Mouse (Mus musculus) myocyte (in vitro differentiated cells): ENCODE data around the gene Dpysl5. TPM values are rescaled to one million over a fixed set of nuclear protein-coding genes. Genes with fewer than 3 reads are reported as not detected.

Source experiments
- H3K27me3 ChIP-seq: one replicate; pipeline ENCODE4 v1.6.1; 2011; ENCODE audit not compliant: control insufficient read depth, insufficient read depth, insufficient read length
- H3K36me3 ChIP-seq: one replicate; pipeline ENCODE4 v1.6.1; 2011; ENCODE audit not compliant: control insufficient read depth, insufficient read depth
- H3K4me2 ChIP-seq: one replicate; pipeline ENCODE4 v1.6.1; 2011; ENCODE audit warnings: low read depth, control low read depth
- H3K4me3 ChIP-seq: one replicate; pipeline ENCODE4 v1.5.1; 2011; ENCODE audit warnings: mild to moderate bottlenecking, control low read depth, moderate library complexity
- H3K79me2 ChIP-seq: one replicate; pipeline ENCODE4 v1.6.1; 2011; ENCODE audit not compliant: control insufficient read depth, insufficient read depth
- H3ac ChIP-seq: one replicate; pipeline ENCODE4 v1.6.1; 2011; ENCODE audit not compliant: control insufficient read depth, insufficient read length
- CEBPB ChIP-seq: IDR thresholded peaks from 2 replicates; pipeline ENCODE4 v1.6.1; 2011; ENCODE audit warnings: mild to moderate bottlenecking, moderate library complexity; ENCODE audit not compliant: poor library complexity, insufficient read depth, severe bottlenecking
- E2F4 ChIP-seq: IDR thresholded peaks from one replicate; pipeline ENCODE4 v1.6.1; 2011; ENCODE audit warnings: mild to moderate bottlenecking, control low read depth, moderate library complexity; ENCODE audit not compliant: insufficient read depth
- MAX ChIP-seq: IDR thresholded peaks from one replicate; pipeline ENCODE4 v1.6.1; 2011; ENCODE audit warnings: low read depth, mild to moderate bottlenecking, control low read depth
- MYOD1 ChIP-seq, 3 experiments: IDR thresholded peaks; one replicate each; pipeline ENCODE4 v1.6.1; 2011; ENCODE audit warnings: control low read depth in 2 of 3, low read depth in 2 of 3, mild to moderate bottlenecking in 2 of 3, moderate library complexity in 1 of 3; ENCODE audit not compliant: insufficient read length in 2 of 3, control insufficient read depth in 1 of 3
- MYOG ChIP-seq, 3 experiments: IDR thresholded peaks; one replicate each; pipeline ENCODE4 v1.6.1; 2011; ENCODE audit warnings: control low read depth in 2 of 3, low read depth in 2 of 3, mild to moderate bottlenecking in 2 of 3; ENCODE audit not compliant: insufficient read length in 2 of 3, control insufficient read depth in 1 of 3, insufficient read depth in 1 of 3
- POLR2A ChIP-seq: IDR thresholded peaks from one replicate; pipeline ENCODE4 v1.6.1; 2011; ENCODE audit warnings: low read depth, mild to moderate bottlenecking, control low read depth, moderate library complexity; ENCODE audit not compliant: insufficient read length
- POLR2AphosphoS2 ChIP-seq: IDR thresholded peaks from one replicate; pipeline ENCODE4 v1.6.1; 2011; ENCODE audit warnings: low read depth, control low read depth; ENCODE audit not compliant: insufficient read length
- REST ChIP-seq: IDR thresholded peaks from one replicate; pipeline ENCODE4 v1.6.1; 2011; ENCODE audit warnings: mild to moderate bottlenecking, control low read depth, moderate library complexity; ENCODE audit not compliant: insufficient read depth, insufficient read length
- SRF ChIP-seq: IDR thresholded peaks from one replicate; pipeline ENCODE4 v1.6.1; 2011; ENCODE audit warnings: low read depth; ENCODE audit not compliant: control insufficient read depth, insufficient read length
- TCF12 ChIP-seq: IDR thresholded peaks from one replicate; pipeline ENCODE4 v1.6.1; 2011; ENCODE audit warnings: mild to moderate bottlenecking, control low read depth; ENCODE audit not compliant: poor library complexity, insufficient read depth, severe bottlenecking
- TCF3 ChIP-seq: IDR thresholded peaks from one replicate; pipeline ENCODE4 v1.6.1; 2011; ENCODE audit warnings: low read depth, control low read depth; ENCODE audit not compliant: insufficient read length
- USF1 ChIP-seq: IDR thresholded peaks from one replicate; pipeline ENCODE4 v1.6.1; 2011; ENCODE audit warnings: low read depth, mild to moderate bottlenecking, control low read depth, moderate library complexity
- polyA plus RNA-seq: library from polyadenylated mRNA; unstranded; fragments of >200 nt; fragmentation: generic; extraction: Trizol; gene quantifications from one replicate; pipeline ENCODE4 v1.2.1, GENCODE M21; 2012; ENCODE audit warnings: missing spikeins

Dpysl5 gene
- 0.01 TPM for polyA plus RNA-seq

GRCm38 (mm10) chr5:30711147-30712001, at the start of gene Dpysl5:
TSS of gene Dpysl5 (plus strand) at chr5:30711564.
- Histone ChIP-seq H3K4me2 (peak within 1 kb of the TSS; percentile 36), H3ac (no peak within 1 kb of the TSS), H3K36me3 (no peaks in the 10 kb centered on the region), H3K27me3 (peaks cover 59% of the 10 kb centered on the region), H3K4me3 (no peak within 1 kb of the TSS), H3K79me2 (no peaks in the 10 kb centered on the region)
- TF ChIP-seq MYOG (IDR thresholded peaks at IDR 0.05; ENCODE audit: control insufficient read depth in 1 of 3, insufficient read depth in 1 of 3, insufficient read length in 2 of 3, low read depth in 2 of 3) = no peak

GRCm38 (mm10) chr5:30665360-30665759, 46.0 kb upstream of the Dpysl5 start:
- Histone ChIP-seq H3K36me3 (no peaks in the 10 kb centered on the region), H3K79me2 (peaks cover 35% of the 10 kb centered on the region), H3K4me2 (no peak overlapping the region), H3ac (no peak overlapping the region), H3K4me3 (no peak overlapping the region), H3K27me3 (no peaks in the 10 kb centered on the region)
- no peak for TF ChIP-seq USF1
- no peak for TF ChIP-seq TCF3
- TF ChIP-seq SRF = no peak
- no peak for TF ChIP-seq POLR2AphosphoS2
- no peak for TF ChIP-seq REST
- TF ChIP-seq E2F4 = no peak
- TF ChIP-seq CEBPB = no peak
- TF ChIP-seq POLR2A = no peak
- TF ChIP-seq MYOD1 (IDR thresholded peaks at IDR 0.05; ENCODE audit: control insufficient read depth in 1 of 3, insufficient read length in 2 of 3, low read depth in 2 of 3) = no peak
- no peak for TF ChIP-seq MAX

GRCm38 (mm10) chr5:30665968-30666367, 45.4 kb upstream of the Dpysl5 start:
- Histone ChIP-seq H3K79me2 (peaks cover 37% of the 10 kb centered on the region), H3K4me2 (peak overlapping the region; percentile 93), H3K27me3 (no peaks in the 10 kb centered on the region), H3K4me3 (peak overlapping the region; percentile 78), H3K36me3 (no peaks in the 10 kb centered on the region), H3ac (no peak overlapping the region)
- TF ChIP-seq MAX (no peak), MYOG (IDR thresholded peaks at IDR 0.05; ENCODE audit: control insufficient read depth in 1 of 3, insufficient read depth in 1 of 3, insufficient read length in 2 of 3, low read depth in 2 of 3) (no peak)

- Histone ChIP-seq H3K36me3 (no peaks in the 10 kb centered on the region), H3K79me2 (peaks cover 40% of the 10 kb centered on the region), H3K27me3 (no peaks in the 10 kb centered on the region), H3ac (peak within 1 kb of the TSS; percentile 59), H3K4me2 (peak within 1 kb of the TSS; percentile 93), H3K4me3 (peak within 1 kb of the TSS; percentile 78)
- TF ChIP-seq POLR2A (peak; percentile 59), MAX (no peak), TCF3 (no peak), POLR2AphosphoS2 (peak; percentile 48), E2F4 (peak; percentile 90)
These were observed 44.8 kb upstream of the Dpysl5 start, which contains the start of gene Cenpa for GRCm38 (mm10) chr5:30666391-30667195. TSS of gene Cenpa (plus strand) at chr5:30666777.

GRCm38 (mm10) chr5:30667215-30667614, 44.1 kb upstream of the Dpysl5 start:
- Histone ChIP-seq H3K79me2 (peaks cover 40% of the 10 kb centered on the region), H3K36me3 (no peaks in the 10 kb centered on the region), H3K4me2 (peak overlapping the region; percentile 76), H3ac (peak overlapping the region; percentile 59), H3K4me3 (peak overlapping the region; percentile 78), H3K27me3 (no peaks in the 10 kb centered on the region)
- TF ChIP-seq POLR2A (no peak), MYOD1 (IDR thresholded peaks at IDR 0.05; ENCODE audit: control insufficient read depth in 1 of 3, insufficient read length in 2 of 3, low read depth in 2 of 3) (no peak), TCF3 (no peak), USF1 (no peak), TCF12 (no peak), E2F4 (no peak), MAX (no peak), MYOG (IDR thresholded peaks at IDR 0.05; ENCODE audit: control insufficient read depth in 1 of 3, insufficient read depth in 1 of 3, insufficient read length in 2 of 3, low read depth in 2 of 3) (no peak), SRF (no peak), POLR2AphosphoS2 (no peak), CEBPB (no peak), REST (no peak)
